Mouse (Mus musculus) erythroblast, embryonic 14.5 days (primary cell): ENCODE measurements around the gene Clk2. TPM values are rescaled to one million over a fixed set of nuclear protein-coding genes. Genes with fewer than 3 reads are reported as not detected.
A peak's percentile ranks its signal among the peaks of the same experiment; 100 is the strongest.

Experiments used
- H3K27me3 ChIP-seq: 2 replicates; pipeline ENCODE4 v1.6.1; 2012; ENCODE audit warnings: inconsistent platforms; ENCODE audit not compliant: control insufficient read depth
- H3K36me3 ChIP-seq: 2 replicates; pipeline ENCODE4 v1.6.1; 2012; ENCODE audit warnings: mild to moderate bottlenecking, inconsistent platforms; ENCODE audit not compliant: control insufficient read depth
- H3K4me1 ChIP-seq: 2 replicates; pipeline ENCODE4 v1.6.1; 2012; ENCODE audit warnings: inconsistent platforms; ENCODE audit not compliant: control insufficient read depth
- H3K4me3 ChIP-seq: replicated peaks from 2 replicates; pipeline ENCODE3; 2012; ENCODE audit warnings: moderate library complexity, mild to moderate bottlenecking, inconsistent platforms
- H3K9me3 ChIP-seq: 2 replicates; pipeline ENCODE4 v1.6.1; 2012; ENCODE audit warnings: low read length, inconsistent platforms, mixed read lengths; ENCODE audit not compliant: control insufficient read depth
- GATA1 ChIP-seq: IDR thresholded peaks from 2 replicates; pipeline ENCODE4 v1.6.1; 2012; ENCODE audit warnings: low read length, inconsistent platforms, mixed read lengths
- TAL1 ChIP-seq: IDR thresholded peaks from 3 replicates; pipeline ENCODE4 v1.6.1; 2012; ENCODE audit warnings: low read length, inconsistent platforms, mixed read lengths
- polyA plus RNA-seq: library from polyadenylated mRNA; stranded (reverse); fragments of >175 nt; gene quantifications from 2 replicates; pipeline ENCODE4 v1.2.3, GENCODE M21; 2012

Clk2 gene
- polyA plus RNA-seq, 1 experiment = 2.4 TPM

GRCm38 (mm10) chr3:89183058-89183958 is 18.7 kb downstream of the Clk2 start, which contains the start of gene Fam189b:
TSS of gene Fam189b (plus strand) at chr3:89183143.
- Histone ChIP-seq H3K4me1 (peaks cover 49% of the 10 kb centered on the region), H3K27me3 (peaks cover 2% of the 10 kb centered on the region; the same call in 1 of the 2 replicates), H3K36me3 (peaks cover 46% of the 10 kb centered on the region), H3K4me3 (peak within 1 kb of the TSS; percentile 65), H3K9me3 (no peaks in the 10 kb centered on the region)
- TF ChIP-seq TAL1 = no peak
- TF ChIP-seq GATA1 = no peak

- no peak for TF ChIP-seq GATA1
- TF ChIP-seq TAL1 = no peak
- Histone ChIP-seq H3K9me3 (no peaks in the 10 kb centered on the region), H3K36me3 (peaks cover 40% of the 10 kb centered on the region), H3K4me3 (peak overlapping the region; percentile 65), H3K27me3 (peaks cover 8% of the 10 kb centered on the region; the same call in 1 of the 2 replicates), H3K4me1 (peaks cover 43% of the 10 kb centered on the region)
These were observed 19.3 kb downstream of the Clk2 start for GRCm38 (mm10) chr3:89183959-89184315.

- Histone ChIP-seq H3K4me1 (peaks cover 29% of the 10 kb centered on the region), H3K36me3 (peaks cover 7% of the 10 kb centered on the region)
- TF ChIP-seq GATA1 (no peak), TAL1 (no peak)
These were observed 22.6 kb downstream of the Clk2 start for GRCm38 (mm10) chr3:89187197-89187596.

GRCm38 (mm10) chr3:89187690-89188477 is 23.3 kb downstream of the Clk2 start:
- H3K4me3 ChIP-seq = no peak overlapping the region
- H3K27me3 ChIP-seq = peaks cover 21% of the 10 kb centered on the region
- peaks cover under 1% of the 10 kb centered on the region for H3K36me3 ChIP-seq
- H3K4me1 ChIP-seq = peaks cover 22% of the 10 kb centered on the region
- TF ChIP-seq TAL1 (no peak), GATA1 (no peak)
- H3K9me3 ChIP-seq = no peaks in the 10 kb centered on the region

More at GRCm38 (mm10) chr3:89187197-89187596, 22.6 kb downstream of the Clk2 start:
- peaks cover 21% of the 10 kb centered on the region for H3K27me3 ChIP-seq
- H3K9me3 ChIP-seq = no peaks in the 10 kb centered on the region
- H3K4me3 ChIP-seq = no peak overlapping the region

GRCm38 (mm10) chr3:89188478-89188875 is 23.9 kb downstream of the Clk2 start:
- TF ChIP-seq TAL1 (no peak), GATA1 (no peak)
- peaks cover 16% of the 10 kb centered on the region for H3K4me1 ChIP-seq
- peaks cover 21% of the 10 kb centered on the region for H3K27me3 ChIP-seq
- no peak overlapping the region for H3K4me3 ChIP-seq
- H3K9me3 ChIP-seq = no peaks in the 10 kb centered on the region
- no peaks in the 10 kb centered on the region for H3K36me3 ChIP-seq

GRCm38 (mm10) chr3:89190436-89190835 is 25.8 kb downstream of the Clk2 start:
- H3K9me3 ChIP-seq = no peaks in the 10 kb centered on the region

GRCm38 (mm10) chr3:89193351-89193750 is 28.8 kb downstream of the Clk2 start:
- no peak for TF ChIP-seq TAL1
- TF ChIP-seq GATA1 = no peak
- peaks cover 26% of the 10 kb centered on the region for H3K27me3 ChIP-seq

More at GRCm38 (mm10) chr3:89190436-89190835, 25.8 kb downstream of the Clk2 start:
- H3K4me1 ChIP-seq = peaks cover 13% of the 10 kb centered on the region
- H3K4me3 ChIP-seq = no peak overlapping the region
- no peak for TF ChIP-seq GATA1
- no peak for TF ChIP-seq TAL1
- H3K27me3 ChIP-seq = peaks cover 21% of the 10 kb centered on the region
- no peaks in the 10 kb centered on the region for H3K36me3 ChIP-seq

GRCm38 (mm10) chr3:89193853-89194252 is 29.3 kb downstream of the Clk2 start:
- H3K4me1 ChIP-seq = peaks cover 23% of the 10 kb centered on the region
- H3K36me3 ChIP-seq = no peaks in the 10 kb centered on the region
- peaks cover 23% of the 10 kb centered on the region for H3K27me3 ChIP-seq
- no peak for TF ChIP-seq TAL1
- no peak for TF ChIP-seq GATA1
- H3K4me3 ChIP-seq = no peak overlapping the region
- H3K9me3 ChIP-seq = no peaks in the 10 kb centered on the region

More at GRCm38 (mm10) chr3:89193351-89193750, 28.8 kb downstream of the Clk2 start:
- H3K9me3 ChIP-seq = no peaks in the 10 kb centered on the region
- peaks cover 23% of the 10 kb centered on the region for H3K4me1 ChIP-seq
- H3K4me3 ChIP-seq = no peak overlapping the region
- no peaks in the 10 kb centered on the region for H3K36me3 ChIP-seq
